Mouse (Mus musculus) left cerebral cortex, postnatal 14 days (tissue): ENCODE data around the gene Pdia5. TPM values are rescaled to one million over a fixed set of nuclear protein-coding genes. Genes with fewer than 3 reads are reported as not detected.

Experiments used
- DNase-seq, 2 experiments: peaks; one replicate each; pipeline ENCODE4 v3.0.0; 2021 to 2022; ENCODE audit warnings: low spot score in 2 of 2, mixed read lengths in 1 of 2
- intact Hi-C: fragments of 180-260 bp; cut with DNase I; formaldehyde crosslinking; loops from one replicate; pipeline ENCODE4 v1.15.1; 2025
- long read RNA-seq, 2 experiments: library from polyadenylated mRNA; stranded (forward); transcript quantifications; one replicate each; pipeline ENCODE4 v2.0.0; 2021
- total RNA-seq, 2 experiments: library from RNA; stranded (reverse); gene quantifications; 2 replicates each; pipeline ENCODE4 v1.2.3; 2021

Gene Pdia5
- total RNA-seq = 1 to 10 TPM; 3.8 to 4.3 TPM
- long read RNA-seq, experiment 1, transcript Pdia5-201 (17 exons, 1,809 nt) = major isoform, 6 of 9 reads
- long read RNA-seq, experiment 1, partial matches to known transcripts = 0 of 9 reads
- long read RNA-seq, experiment 1, other reads (novel, unspliced or antisense) = 3 of 9 reads
- long read RNA-seq, experiment 2, partial matches to known transcripts = 0 of 6 reads
- long read RNA-seq, experiment 2, other reads (novel, unspliced or antisense) = 2 of 6 reads

- DNase-seq = peak; percentile 82 to 86
- intact Hi-C loops = loop anchor here (10.0 kb wide), 1 partner anchor 66 kb away; no protein-coding TSS in a partner anchor
Measured at GRCm38 (mm10) chr16:35490231-35491070, at the start of gene Pdia5. TSS of gene Pdia5 (minus strand) at chr16:35490873.

GRCm38 (mm10) chr16:35539041-35539440, 48.4 kb upstream of the Pdia5 start:
- intact Hi-C loops = loop anchor here (10.0 kb wide), 2 partner anchors 114 to 224 kb away; no protein-coding TSS in a partner anchor
- DNase-seq = no peak

- DNase-seq = no peak
- intact Hi-C loops = loop anchor here (10.0 kb wide), 2 partner anchors 113 to 223 kb away; no protein-coding TSS in a partner anchor
Measured at GRCm38 (mm10) chr16:35537651-35538050, 47.0 kb upstream of the Pdia5 start.

- intact Hi-C loops = loop anchor here (10.0 kb wide), 2 partner anchors 110 to 220 kb away; no protein-coding TSS in a partner anchor
- no peak for DNase-seq
Measured at GRCm38 (mm10) chr16:35534630-35535029, 44.0 kb upstream of the Pdia5 start.

GRCm38 (mm10) chr16:35524200-35524599, 33.5 kb upstream of the Pdia5 start:
- DNase-seq = no peak
- intact Hi-C loops = no loop called here

- intact Hi-C loops = no loop called here
- no peak for DNase-seq
Measured at GRCm38 (mm10) chr16:35519245-35519644, 28.6 kb upstream of the Pdia5 start.

- intact Hi-C loops = no loop called here
- no peak for DNase-seq
Measured at GRCm38 (mm10) chr16:35517976-35518951, 27.6 kb upstream of the Pdia5 start.

- intact Hi-C loops = no loop called here
Measured at GRCm38 (mm10) chr16:35515977-35516612, 25.4 kb upstream of the Pdia5 start.

GRCm38 (mm10) chr16:35509331-35510070, 18.8 kb upstream of the Pdia5 start:
- intact Hi-C loops = no loop called here
- DNase-seq = no peak

More at GRCm38 (mm10) chr16:35515977-35516612, 25.4 kb upstream of the Pdia5 start:
- DNase-seq = no peak

- intact Hi-C loops = no loop called here
- DNase-seq = no peak
Measured at GRCm38 (mm10) chr16:35508581-35508980, 17.9 kb upstream of the Pdia5 start.

- no peak for DNase-seq
- intact Hi-C loops = no loop called here
Measured at GRCm38 (mm10) chr16:35505786-35506185, 15.1 kb upstream of the Pdia5 start.

- no peak for DNase-seq
- intact Hi-C loops = no loop called here
Measured at GRCm38 (mm10) chr16:35504266-35504665, 13.6 kb upstream of the Pdia5 start.

- DNase-seq = no peak
- intact Hi-C loops = no loop called here
Measured at GRCm38 (mm10) chr16:35502456-35502855, 11.8 kb upstream of the Pdia5 start.

- no peak for DNase-seq
- intact Hi-C loops = no loop called here
Measured at GRCm38 (mm10) chr16:35501106-35501760, 10.6 kb upstream of the Pdia5 start.

GRCm38 (mm10) chr16:35500342-35500741, 9.7 kb upstream of the Pdia5 start:
- no peak for DNase-seq
- intact Hi-C loops = no loop called here

GRCm38 (mm10) chr16:35489793-35490192, 880 bp downstream of the Pdia5 start:
- no peak for DNase-seq
- intact Hi-C loops = loop anchor here (10.0 kb wide), 1 partner anchor 65 kb away; no protein-coding TSS in a partner anchor

- intact Hi-C loops = no loop called here
Measured at GRCm38 (mm10) chr16:35489066-35489718, 1.5 kb downstream of the Pdia5 start.

More at GRCm38 (mm10) chr16:35489066-35489718, 1.5 kb downstream of the Pdia5 start:
- DNase-seq = no peak
